Mouse (Mus musculus) intestine, postnatal 0 days (tissue): Measurements from ENCODE around the gene Ercc4. TPM values are rescaled to one million over a fixed set of nuclear protein-coding genes. Genes with fewer than 3 reads are reported as not detected.

Source experiments
- ATAC-seq: fragments of 200-750 bp; cut with Nextera tagmentation; 2 replicates; pipeline ENCODE4 v1.8.0; 2017; ENCODE audit warnings: mild to moderate bottlenecking, moderate TSS enrichment, moderate library complexity
- H3K27ac ChIP-seq: fragments of 300-500 bp; sonication (generic); 2 replicates; pipeline ENCODE4 v1.5.1; 2014; ENCODE audit warnings: mild to moderate bottlenecking, low read depth, low read length, moderate library complexity
- H3K27me3 ChIP-seq: fragments of 300-500 bp; sonication (generic); replicated peaks from 2 replicates; pipeline ENCODE4 v1.6.1; 2014; ENCODE audit warnings: low read length, mixed read lengths; ENCODE audit not compliant: control insufficient read depth, insufficient read depth
- H3K36me3 ChIP-seq: fragments of 300-500 bp; sonication (generic); 2 replicates; pipeline ENCODE4 v1.6.1; 2014; ENCODE audit warnings: mild to moderate bottlenecking, moderate library complexity; ENCODE audit not compliant: control insufficient read depth, insufficient read depth
- H3K4me1 ChIP-seq: fragments of 300-500 bp; sonication (generic); replicated peaks from 2 replicates; pipeline ENCODE4 v1.6.1; 2014; ENCODE audit warnings: antibody characterized with exemption, low read length, mixed read lengths; ENCODE audit not compliant: control insufficient read depth, insufficient read depth
- H3K4me2 ChIP-seq: fragments of 300-500 bp; sonication (generic); replicated peaks from 2 replicates; pipeline ENCODE4 v1.6.1; 2014; ENCODE audit warnings: low read depth, mild to moderate bottlenecking, moderate library complexity
- H3K4me3 ChIP-seq: fragments of 300-500 bp; sonication (generic); 2 replicates; pipeline ENCODE4 v1.5.1; 2014; ENCODE audit warnings: low read depth, low read length
- H3K9ac ChIP-seq: fragments of 300-500 bp; sonication (generic); 2 replicates; pipeline ENCODE4 v1.6.1; 2014; ENCODE audit warnings: mild to moderate bottlenecking, low read depth, low read length
- H3K9me3 ChIP-seq: fragments of 300-500 bp; sonication (generic); 2 replicates; pipeline ENCODE4 v1.6.1; 2016; ENCODE audit warnings: mixed run types; ENCODE audit not compliant: control insufficient read depth
- CTCF ChIP-seq: sonication (generic); IDR thresholded peaks from 2 replicates; pipeline ENCODE4 v1.5.1; 2016; ENCODE audit warnings: low read depth, mild to moderate bottlenecking, control low read depth, antibody characterized with exemption, moderate library complexity
- WGBS: fragments of 180-500 bp; shearing (Covaris S2); extraction: QIAGEN DNeasy Blood & Tissue Kit; methylation state at CpG from one replicate; pipeline ENCODE4 v1.1.7; 2014; 5-methylcytosine and 5-hydroxymethylcytosine counted together
- polyA plus RNA-seq: library from polyadenylated mRNA; unstranded; fragments of >200 nt; fragmentation: Nextera tagmentation; extraction: Ambion mirVana; gene quantifications from 2 replicates; pipeline ENCODE4 v1.2.1, GENCODE M21; 2015

Ercc4 gene
- polyA plus RNA-seq, 1 experiment from 2014 or later = 4.5 TPM

- H3K4me1 ChIP-seq = no peaks in the 10 kb centered on the region; the same call in 1 of the 2 replicates
- WGBS = 60% methylated on average over 5 of the region's 5 CpGs
- H3K27ac ChIP-seq = no peak overlapping the region
- H3K4me2 ChIP-seq = no peak overlapping the region
- no peaks in the 10 kb centered on the region for H3K36me3 ChIP-seq
- no peak overlapping the region for H3K9ac ChIP-seq
- no peaks in the 10 kb centered on the region for H3K27me3 ChIP-seq
- no peaks in the 10 kb centered on the region for H3K9me3 ChIP-seq
- no peak overlapping the region for H3K4me3 ChIP-seq
- no peak for ATAC-seq
- no peak for TF ChIP-seq CTCF
Observed at GRCm38 (mm10) chr16:13197293-13197692, 87.8 kb downstream of the Ercc4 start.

DNA sequence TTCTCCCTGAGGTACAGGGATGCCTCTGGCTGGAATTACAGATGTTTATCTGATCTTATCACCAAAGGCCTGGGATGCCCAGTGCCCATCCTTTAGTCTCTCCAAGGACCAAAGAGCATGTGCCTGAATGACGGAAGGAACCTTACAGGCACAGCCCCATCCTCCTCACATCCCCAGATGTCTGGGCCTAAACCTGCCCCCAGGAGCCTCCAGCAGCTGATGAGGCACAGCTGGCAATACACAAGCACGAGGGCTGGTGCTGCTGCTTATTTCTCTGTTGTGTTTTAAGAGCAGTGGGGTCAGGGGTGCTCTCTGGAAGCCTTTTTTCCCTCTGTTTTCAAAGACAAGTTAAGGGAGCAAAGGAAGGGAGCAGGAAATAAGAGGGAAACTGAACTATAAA lies 89.7 kb downstream of the Ercc4 start:
- Histone ChIP-seq H3K36me3 (no peaks in the 10 kb centered on the region), H3K9ac (no peak overlapping the region), H3K4me2 (no peak overlapping the region), H3K9me3 (no peaks in the 10 kb centered on the region), H3K27ac (no peak overlapping the region), H3K4me1 (no peaks in the 10 kb centered on the region; the same call in 1 of the 2 replicates), H3K27me3 (no peaks in the 10 kb centered on the region), H3K4me3 (no peak overlapping the region)
- TF ChIP-seq CTCF = no peak
- ATAC-seq = no peak
- WGBS = 50% methylated on average over 2 of the region's 2 CpGs

Other genes with a start within 250 kb of the Ercc4 start
- gene Mrtfb, start 146.8 kb downstream of the Ercc4 start, polyA plus RNA-seq = 14.2 and 14.6 TPM in 2 replicates